Mouse (Mus musculus) common myeloid progenitor, adult 5-6 weeks (primary cell): ENCODE data around the gene Peg3. TPM values are rescaled to one million over a fixed set of nuclear protein-coding genes. Genes with fewer than 3 reads are reported as not detected.

Experiments
- ATAC-seq: replicated peaks from 2 replicates; pipeline ENCODE4 v1.8.0; 2016; ENCODE audit warnings: low read depth, mild to moderate bottlenecking, moderate TSS enrichment, inconsistent platforms; ENCODE audit not compliant: poor library complexity, severe bottlenecking
- total RNA-seq: library from RNA; stranded (forward); fragments of 200-1000, 187-1606 nt; gene quantifications from 2 replicates; pipeline ENCODE4 v1.2.3, GENCODE M21; 2017

Peg3 gene
- total RNA-seq, 1 experiment from 2014 or later: not detected

DNA sequence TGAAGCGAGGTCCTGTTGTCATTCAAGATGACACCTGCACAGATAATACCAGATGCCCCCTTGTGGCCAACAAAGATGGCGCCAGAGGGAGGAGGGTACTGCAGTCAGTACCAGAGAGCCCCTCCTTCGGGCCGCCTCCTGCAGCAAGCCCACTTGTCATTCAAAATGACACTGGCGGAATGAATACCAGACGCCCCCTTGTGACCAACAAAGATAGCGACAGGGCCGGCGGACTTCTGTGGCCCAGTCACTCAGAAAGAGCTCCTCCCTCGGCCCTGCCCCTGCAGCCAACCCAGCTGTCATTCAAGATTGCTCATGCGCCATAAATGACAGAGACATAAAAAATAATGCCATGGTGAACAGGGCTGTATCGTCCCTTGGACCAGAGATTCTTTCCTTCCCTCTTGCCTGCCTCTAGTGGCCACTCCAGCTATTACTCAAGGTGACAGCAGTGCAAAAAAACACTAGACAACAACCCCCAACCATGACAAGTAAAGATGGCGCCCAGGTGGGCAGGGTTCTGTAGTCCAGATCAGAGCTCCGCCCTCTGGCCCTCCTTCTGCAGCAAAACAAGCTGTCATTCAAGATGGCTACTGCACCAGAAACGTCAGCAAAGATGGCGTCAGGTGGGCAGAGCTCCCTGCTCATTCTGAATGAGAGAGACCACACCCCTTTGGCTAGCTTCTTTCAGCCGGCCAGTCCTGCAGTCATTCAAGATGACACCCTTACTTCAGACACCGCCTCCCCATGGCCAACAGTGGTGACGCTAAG, 2.7 kb downstream of the Peg3 start:
- ATAC-seq: no peak; the same call in 1 of the 2 replicates

DNA sequence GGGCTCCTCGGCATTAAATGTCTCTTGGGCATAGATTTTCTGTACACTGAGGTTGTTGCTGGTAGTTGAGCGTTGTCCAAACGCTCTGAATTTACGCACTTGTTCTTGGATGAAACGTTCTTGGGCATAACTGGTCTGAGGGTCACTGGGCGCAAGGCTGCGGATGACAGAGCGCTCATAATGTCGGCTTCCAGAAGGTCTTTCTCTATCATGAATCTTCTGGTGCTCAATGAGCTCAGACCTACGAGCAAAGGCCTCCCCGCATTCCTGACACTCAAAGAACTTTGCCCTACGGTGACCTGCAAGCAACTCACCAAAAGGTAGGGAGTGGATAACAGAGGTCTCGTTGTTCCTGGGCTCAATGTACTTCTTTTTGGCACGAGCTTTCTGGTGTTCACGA, 20.8 kb downstream of the Peg3 start:
- ATAC-seq: no peak

DNA sequence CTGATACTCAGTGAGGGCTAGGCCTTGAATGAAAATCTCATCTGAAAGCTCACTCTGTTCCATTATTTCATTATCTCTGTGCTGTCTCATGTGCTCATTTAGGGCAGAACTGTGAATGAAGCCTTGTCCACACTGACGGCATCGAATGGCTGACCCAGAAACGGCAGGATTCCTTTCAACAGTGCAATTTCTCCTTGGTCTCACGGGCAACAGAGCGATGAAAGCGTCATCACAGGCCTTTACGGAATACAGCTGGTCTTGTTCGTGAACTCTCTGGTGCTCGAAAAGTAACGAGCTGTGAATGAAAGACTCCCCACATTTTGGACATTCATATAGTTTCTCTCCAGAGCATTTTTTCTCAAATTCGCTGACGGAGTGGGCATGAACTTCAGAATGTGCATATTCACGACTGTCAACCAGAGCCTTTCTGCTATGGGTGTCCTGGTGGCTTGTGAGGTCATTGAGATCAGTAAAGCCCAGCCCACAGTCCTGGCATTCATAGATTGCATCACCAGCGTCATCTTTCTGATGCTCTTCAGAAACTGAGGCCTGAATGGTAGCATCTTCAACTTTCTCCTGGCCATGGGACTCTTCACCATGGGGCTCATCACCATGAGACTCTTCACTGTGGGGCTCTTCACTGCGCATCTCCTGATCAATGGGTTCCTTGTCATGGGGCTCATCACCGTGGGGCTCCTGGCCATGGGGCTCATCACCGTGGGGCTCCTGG, 21.6 kb downstream of the Peg3 start:
- no peak for ATAC-seq

DNA sequence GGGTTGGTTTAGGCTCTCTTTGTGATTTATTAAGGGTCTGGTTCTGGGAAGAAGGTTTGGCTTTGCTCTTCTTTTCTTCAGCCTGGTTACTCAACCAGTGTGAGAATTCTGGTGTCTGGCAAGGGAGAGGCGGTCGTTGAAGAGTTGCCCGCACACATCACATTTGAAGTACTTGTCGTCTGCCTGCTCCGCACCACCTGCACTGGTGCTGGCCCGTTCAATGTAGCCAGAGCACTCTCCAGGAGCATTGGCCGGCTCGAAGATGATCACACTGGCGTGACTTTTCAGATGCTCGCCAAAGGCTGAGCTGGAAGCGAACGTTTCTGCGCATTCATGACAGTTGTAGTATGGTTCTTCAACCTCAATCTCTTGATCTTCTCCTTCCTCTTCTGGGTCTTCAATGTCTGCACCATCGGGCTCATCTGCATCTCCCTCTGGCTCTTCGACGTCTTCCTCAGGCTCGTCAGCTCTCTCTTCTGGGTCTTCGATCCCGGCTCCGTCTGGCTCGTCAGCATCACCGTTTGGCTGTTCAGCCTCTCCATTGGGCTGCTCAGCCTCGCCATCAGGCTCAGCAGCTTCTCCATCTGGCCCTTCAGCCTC, 22.7 kb downstream of the Peg3 start:
- ATAC-seq: no peak

DNA sequence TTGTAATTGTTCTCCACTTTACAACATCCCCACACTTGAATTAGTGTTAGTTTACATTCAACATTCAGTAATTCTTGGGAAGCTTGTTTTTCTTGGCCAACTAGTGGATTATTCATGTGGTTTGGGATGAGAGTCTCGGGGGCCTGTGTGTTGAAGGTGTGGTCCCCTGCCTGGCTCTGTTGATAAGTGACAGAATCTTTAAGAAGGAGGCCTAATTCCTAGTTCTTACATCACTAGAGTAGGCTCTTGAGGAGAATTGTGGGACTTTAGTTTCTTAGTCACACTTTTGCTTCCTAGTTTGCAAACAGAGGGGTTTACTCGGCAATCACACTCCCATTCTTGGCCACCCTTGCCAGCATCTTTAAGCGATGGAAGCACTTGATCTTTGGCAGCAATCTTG, 31.0 kb downstream of the Peg3 start:
- ATAC-seq: no peak

DNA sequence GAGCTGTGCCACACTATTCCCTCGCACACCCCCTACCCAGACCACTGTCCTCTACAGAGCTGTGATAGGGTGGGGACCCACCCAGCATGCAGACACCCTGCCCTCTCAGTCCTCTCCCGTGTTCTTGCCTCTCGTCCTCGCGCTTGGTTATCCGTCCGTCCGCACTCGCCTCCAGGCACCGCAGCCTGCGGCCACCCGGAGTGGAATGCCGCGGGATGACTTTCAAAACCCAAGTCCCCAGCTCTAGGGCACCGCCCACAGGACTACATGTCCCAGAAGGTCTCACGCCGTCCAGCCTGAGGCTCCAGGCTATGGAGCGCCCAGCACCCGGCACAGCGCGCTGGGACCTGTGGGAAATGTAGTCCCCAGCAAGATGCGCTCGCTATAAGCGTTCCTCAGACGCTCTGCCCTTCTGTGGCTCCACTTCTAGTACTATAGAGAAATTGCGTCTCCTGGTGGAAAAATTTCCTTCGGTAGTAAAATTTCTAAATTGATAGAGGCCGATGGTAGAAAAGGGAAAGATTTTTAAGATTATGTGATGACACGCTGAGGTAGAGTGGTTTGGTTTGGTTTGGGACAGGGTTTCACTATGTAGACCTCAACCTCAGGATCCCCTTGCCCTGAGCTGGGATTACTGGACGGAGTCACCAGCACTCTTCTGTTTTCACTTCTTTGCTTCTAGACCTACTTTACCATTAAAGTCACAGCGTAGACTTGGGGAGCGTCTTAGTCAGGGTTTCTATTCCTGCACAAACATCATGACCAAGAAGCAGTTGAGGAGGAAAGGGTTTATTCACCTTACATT, 33.8 kb downstream of the Peg3 start, which contains the start of gene Zim1:
TSS of gene Zim1 (minus strand) at position 210 of the 805 bp plus-strand sequence.
- ATAC-seq: no peak

DNA sequence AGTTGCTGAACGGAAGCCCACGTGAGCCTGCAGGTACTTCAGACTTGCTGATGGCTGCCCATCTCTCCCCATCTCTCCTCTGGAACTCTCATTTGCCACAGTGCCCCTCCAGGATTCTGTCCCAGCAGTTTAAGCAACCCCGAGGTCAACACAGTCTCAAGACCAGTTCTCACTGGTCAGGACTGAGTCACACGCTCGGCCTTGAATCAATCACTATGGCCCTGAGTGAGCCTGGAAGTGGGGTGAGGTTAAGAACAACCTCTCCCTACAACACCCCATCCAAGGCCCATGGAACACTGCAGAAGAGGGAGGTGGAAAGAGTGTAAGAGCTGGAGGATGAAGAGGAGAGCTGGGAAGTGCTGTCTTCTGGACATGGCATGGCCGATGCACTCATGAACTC, 44.7 kb downstream of the Peg3 start:
- no peak for ATAC-seq

DNA sequence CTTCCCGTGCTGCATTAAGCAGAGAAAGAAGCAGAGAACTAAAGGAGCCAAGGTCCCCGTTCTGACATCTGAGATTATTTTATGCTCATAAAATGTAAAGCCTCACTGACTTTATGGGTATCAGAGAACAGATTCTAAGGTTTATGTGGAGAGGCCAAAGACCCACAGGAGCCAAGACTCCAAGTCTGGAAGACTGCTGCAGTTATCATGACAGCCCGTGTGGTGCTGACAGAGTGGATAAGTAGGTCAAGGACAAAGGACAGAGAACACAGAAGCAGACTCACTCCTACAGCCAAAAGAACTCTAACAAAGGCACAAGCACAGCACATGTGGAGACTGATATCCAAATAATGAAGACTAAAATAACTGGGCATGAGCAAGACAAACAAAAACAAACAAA, 63.5 kb downstream of the Peg3 start:
- no peak for ATAC-seq

DNA sequence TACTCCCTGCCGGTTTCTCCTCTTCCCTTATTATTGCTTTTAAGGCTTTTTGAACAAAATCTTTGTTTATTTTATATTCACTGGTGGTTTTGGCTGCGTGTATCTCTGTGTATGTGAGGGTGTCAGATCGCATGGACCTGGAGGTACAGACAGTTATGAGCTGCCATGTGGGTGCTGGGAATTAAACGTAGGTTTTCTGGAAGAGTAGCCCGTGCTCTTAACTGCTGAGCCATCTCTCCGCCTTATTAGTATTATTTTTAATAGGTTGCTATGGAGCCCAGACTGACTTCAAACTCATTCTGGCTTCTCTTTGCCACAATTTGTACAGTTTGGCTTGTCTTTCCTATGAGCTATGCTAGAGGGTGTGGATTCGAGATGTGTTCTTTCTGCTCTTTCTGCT, 66.8 kb downstream of the Peg3 start:
- no peak for ATAC-seq

DNA sequence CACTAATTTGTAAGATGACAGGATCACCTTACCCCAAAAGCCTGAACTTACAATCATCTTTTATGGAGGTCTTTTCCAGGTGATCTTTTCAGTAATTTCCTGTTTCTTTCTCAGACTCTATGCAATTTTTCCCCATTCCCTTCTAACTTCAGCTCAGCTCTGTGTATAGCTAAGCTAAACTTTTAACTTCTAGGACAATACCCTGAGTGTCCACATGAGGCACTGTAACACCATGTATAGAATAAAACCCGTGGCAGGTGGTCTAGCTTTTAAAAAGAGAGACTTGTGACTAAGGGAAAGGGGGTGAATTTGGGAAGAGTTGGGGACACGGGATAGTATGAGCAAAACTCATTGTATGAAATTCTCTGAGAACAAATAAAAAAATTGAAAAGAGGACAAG, 70.6 kb downstream of the Peg3 start:
- ATAC-seq: no peak

DNA sequence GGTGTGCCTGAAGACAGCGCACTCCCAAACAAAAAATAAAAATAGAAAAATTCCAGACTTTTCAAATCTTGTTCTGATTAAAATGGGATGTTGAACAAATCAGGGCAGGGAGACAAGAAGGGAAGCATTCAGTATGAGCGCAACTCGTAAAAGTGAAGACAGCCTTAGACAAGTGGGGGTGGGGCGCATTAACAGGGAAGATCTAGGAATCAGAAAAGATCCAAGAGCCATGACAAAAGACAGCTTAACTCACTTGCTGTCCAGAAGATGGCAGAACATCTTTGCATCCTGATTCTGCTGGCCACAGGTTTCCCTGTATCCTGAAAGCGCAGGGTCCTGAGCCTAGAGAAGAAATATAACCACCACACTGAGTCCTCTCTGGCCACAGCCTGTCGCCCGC, 71.6 kb downstream of the Peg3 start:
- ATAC-seq: no peak

Other genes with a start within 250 kb of the Peg3 start
- not detected in 2 replicates for gene Olfr5, start 243.5 kb downstream of the Peg3 start, total RNA-seq
- not detected in 2 replicates for gene Olfr1347, start 230.7 kb downstream of the Peg3 start, total RNA-seq
- not detected in 2 replicates for gene Olfr1348, start 221.7 kb downstream of the Peg3 start, total RNA-seq
- gene Olfr1349, start 207.5 kb downstream of the Peg3 start, total RNA-seq: not detected in 2 replicates
- gene Olfr1350, start 165.6 kb downstream of the Peg3 start, total RNA-seq: not detected in 2 replicates
- not detected in 2 replicates for gene Zim1, start 34.0 kb downstream of the Peg3 start, total RNA-seq
- gene Usp29, start 147 bp upstream of the Peg3 start, total RNA-seq: not detected in 2 replicates